Mouse (Mus musculus): ENCODE results near the gene Xpc. TPM values are rescaled to one million over a fixed set of nuclear protein-coding genes. Genes with fewer than 3 reads are reported as not detected.

Xpc gene
- polyA plus RNA-seq, 2 experiments: 11.6 to 14.2 TPM

GRCm38 (mm10) chr6:91506036-91506435, 9.7 kb downstream of the Xpc start:
- Histone ChIP-seq H3K4me3 (replicated peaks; ENCODE audit: low read length) (no peak overlapping the region), H3K4me1 (ENCODE audit: control insufficient read depth, insufficient read depth, low read length) (no peaks in the 10 kb centered on the region), H3K27me3 (ENCODE audit: control insufficient read depth, insufficient read depth, low read length) (no peaks in the 10 kb centered on the region), H3K9me3 (ENCODE audit: control insufficient read depth, low read length) (no peaks in the 10 kb centered on the region), H3K4me2 (replicated peaks; ENCODE audit: low read depth, low read length, severe bottlenecking) (no peak overlapping the region), H3K9ac (ENCODE audit: low read depth, low read length, severe bottlenecking) (no peak overlapping the region), H3K36me3 (ENCODE audit: control insufficient read depth, insufficient read depth, low read length) (peaks cover 84% of the 10 kb centered on the region), H3K27ac (replicated peaks; ENCODE audit: low read depth, low read length) (no peak overlapping the region)
- no peak for ATAC-seq (ENCODE audit: low FRiP score, low read depth)
- no peak for TF ChIP-seq POLR2A (IDR thresholded peaks at IDR 0.05; ENCODE audit: borderline replicate concordance, extremely low read depth, insufficient read depth, insufficient read length)
- WGBS: 88% methylated on average over 5 of the region's 5 CpGs
- DNase-seq (ENCODE audit: low spot score): no peak

GRCm38 (mm10) chr6:91503302-91503701, 12.4 kb downstream of the Xpc start:
- no peak overlapping the region for H3K9ac ChIP-seq (ENCODE audit: low read depth, low read length, severe bottlenecking)
- DNase-seq (ENCODE audit: low spot score) (no peak), ATAC-seq (ENCODE audit: low FRiP score, low read depth) (no peak)
- 93% methylated on average over 1 of the region's 1 CpGs for WGBS
- no peak for TF ChIP-seq POLR2A (IDR thresholded peaks at IDR 0.05; ENCODE audit: borderline replicate concordance, extremely low read depth, insufficient read depth, insufficient read length)
- no peaks in the 10 kb centered on the region for H3K9me3 ChIP-seq (ENCODE audit: control insufficient read depth, low read length)
- H3K4me1 ChIP-seq (ENCODE audit: control insufficient read depth, insufficient read depth, low read length): no peaks in the 10 kb centered on the region
- peaks cover 95% of the 10 kb centered on the region for H3K36me3 ChIP-seq (ENCODE audit: control insufficient read depth, insufficient read depth, low read length)
- no peak overlapping the region for H3K4me3 ChIP-seq (replicated peaks; ENCODE audit: low read length)
- no peaks in the 10 kb centered on the region for H3K27me3 ChIP-seq (ENCODE audit: control insufficient read depth, insufficient read depth, low read length)
- no peak overlapping the region for H3K27ac ChIP-seq (replicated peaks; ENCODE audit: low read depth, low read length)
- H3K4me2 ChIP-seq (replicated peaks; ENCODE audit: low read depth, low read length, severe bottlenecking): no peak overlapping the region

- H3K36me3 ChIP-seq (ENCODE audit: control insufficient read depth, insufficient read depth, low read length): peaks cover 90% of the 10 kb centered on the region
- H3K9me3 ChIP-seq (ENCODE audit: control insufficient read depth, low read length): no peaks in the 10 kb centered on the region
- no peaks in the 10 kb centered on the region for H3K4me1 ChIP-seq (ENCODE audit: control insufficient read depth, insufficient read depth, low read length)
- no peaks in the 10 kb centered on the region for H3K27me3 ChIP-seq (ENCODE audit: control insufficient read depth, insufficient read depth, low read length)
- H3K9ac ChIP-seq (ENCODE audit: low read depth, low read length, severe bottlenecking): no peak overlapping the region
- ATAC-seq (ENCODE audit: low FRiP score, low read depth) (no peak), DNase-seq (ENCODE audit: low spot score) (no peak)
- H3K4me3 ChIP-seq (replicated peaks; ENCODE audit: low read length): no peak overlapping the region
- H3K4me2 ChIP-seq (replicated peaks; ENCODE audit: low read depth, low read length, severe bottlenecking): no peak overlapping the region
- 87% methylated on average over 8 of the region's 8 CpGs for WGBS
- no peak for TF ChIP-seq POLR2A (IDR thresholded peaks at IDR 0.05; ENCODE audit: borderline replicate concordance, extremely low read depth, insufficient read depth, insufficient read length)
- no peak overlapping the region for H3K27ac ChIP-seq (replicated peaks; ENCODE audit: low read depth, low read length)
Observed at GRCm38 (mm10) chr6:91494526-91494925, 21.2 kb downstream of the Xpc start.

GRCm38 (mm10) chr6:91493053-91493452, 22.6 kb downstream of the Xpc start:
- 82% methylated on average over 10 of the region's 10 CpGs for WGBS
- Histone ChIP-seq H3K27me3 (ENCODE audit: control insufficient read depth, insufficient read depth, low read length) (no peaks in the 10 kb centered on the region), H3K9me3 (ENCODE audit: control insufficient read depth, low read length) (no peaks in the 10 kb centered on the region), H3K4me1 (ENCODE audit: control insufficient read depth, insufficient read depth, low read length) (no peaks in the 10 kb centered on the region), H3K36me3 (ENCODE audit: control insufficient read depth, insufficient read depth, low read length) (peaks cover 84% of the 10 kb centered on the region), H3K4me3 (replicated peaks; ENCODE audit: low read length) (no peak overlapping the region), H3K9ac (ENCODE audit: low read depth, low read length, severe bottlenecking) (no peak overlapping the region), H3K4me2 (replicated peaks; ENCODE audit: low read depth, low read length, severe bottlenecking) (no peak overlapping the region), H3K27ac (replicated peaks; ENCODE audit: low read depth, low read length) (no peak overlapping the region)
- ATAC-seq (ENCODE audit: low FRiP score, low read depth) (no peak), DNase-seq (ENCODE audit: low spot score) (no peak)
- no peak for TF ChIP-seq POLR2A (IDR thresholded peaks at IDR 0.05; ENCODE audit: borderline replicate concordance, extremely low read depth, insufficient read depth, insufficient read length)

- 66% methylated on average over 6 of the region's 6 CpGs for WGBS
- H3K4me2 ChIP-seq (replicated peaks; ENCODE audit: low read depth, low read length, severe bottlenecking): no peak overlapping the region
- H3K4me1 ChIP-seq (ENCODE audit: control insufficient read depth, insufficient read depth, low read length): no peaks in the 10 kb centered on the region
- H3K36me3 ChIP-seq (ENCODE audit: control insufficient read depth, insufficient read depth, low read length): peaks cover 84% of the 10 kb centered on the region
- H3K27ac ChIP-seq (replicated peaks; ENCODE audit: low read depth, low read length): no peak overlapping the region
- TF ChIP-seq POLR2A (IDR thresholded peaks at IDR 0.05; ENCODE audit: borderline replicate concordance, extremely low read depth, insufficient read depth, insufficient read length): no peak
- no peak overlapping the region for H3K9ac ChIP-seq (ENCODE audit: low read depth, low read length, severe bottlenecking)
- H3K9me3 ChIP-seq (ENCODE audit: control insufficient read depth, low read length): no peaks in the 10 kb centered on the region
- ATAC-seq (ENCODE audit: low FRiP score, low read depth): no peak
- H3K4me3 ChIP-seq (replicated peaks; ENCODE audit: low read length): no peak overlapping the region
- DNase-seq (ENCODE audit: low spot score): no peak
- no peaks in the 10 kb centered on the region for H3K27me3 ChIP-seq (ENCODE audit: control insufficient read depth, insufficient read depth, low read length)
Observed at GRCm38 (mm10) chr6:91491004-91491403, 24.7 kb downstream of the Xpc start.

GRCm38 (mm10) chr6:91489872-91490271, 25.8 kb downstream of the Xpc start:
- no peak for TF ChIP-seq POLR2A (IDR thresholded peaks at IDR 0.05; ENCODE audit: borderline replicate concordance, extremely low read depth, insufficient read depth, insufficient read length)
- Histone ChIP-seq H3K4me1 (ENCODE audit: control insufficient read depth, insufficient read depth, low read length) (no peaks in the 10 kb centered on the region), H3K9ac (ENCODE audit: low read depth, low read length, severe bottlenecking) (no peak overlapping the region), H3K4me2 (replicated peaks; ENCODE audit: low read depth, low read length, severe bottlenecking) (no peak overlapping the region), H3K9me3 (ENCODE audit: control insufficient read depth, low read length) (no peaks in the 10 kb centered on the region), H3K27me3 (ENCODE audit: control insufficient read depth, insufficient read depth, low read length) (no peaks in the 10 kb centered on the region), H3K27ac (replicated peaks; ENCODE audit: low read depth, low read length) (no peak overlapping the region), H3K36me3 (ENCODE audit: control insufficient read depth, insufficient read depth, low read length) (peaks cover 86% of the 10 kb centered on the region), H3K4me3 (replicated peaks; ENCODE audit: low read length) (no peak overlapping the region)
- no peak for ATAC-seq (ENCODE audit: low FRiP score, low read depth)
- DNase-seq (ENCODE audit: low spot score): no peak
- 89% methylated on average over 10 of the region's 10 CpGs for WGBS
